Mouse (Mus musculus): ENCODE measurements at regions not wholly inside any gene's neighbourhood (a gene's known extent, or its start where the extent isn't known, plus 50 kb on each side); places are given as distances from the start of the nearest gene placed in this dataset.

- Histone ChIP-seq H3K36me3 (ENCODE audit: control insufficient read depth, insufficient read depth, low read length) (no peaks in the 10 kb centered on the region), H3K27me3 (ENCODE audit: control insufficient read depth, insufficient read depth, low read length) (no peaks in the 10 kb centered on the region), H3K4me3 (replicated peaks; ENCODE audit: low read length) (no peak overlapping the region), H3K9me3 (ENCODE audit: control insufficient read depth, low read length) (no peaks in the 10 kb centered on the region), H3K27ac (replicated peaks; ENCODE audit: low read depth, low read length) (no peak overlapping the region), H3K4me2 (replicated peaks; ENCODE audit: low read depth, low read length, severe bottlenecking) (no peak overlapping the region), H3K9ac (ENCODE audit: low read depth, low read length, severe bottlenecking) (no peak overlapping the region), H3K4me1 (ENCODE audit: control insufficient read depth, insufficient read depth, low read length) (no peaks in the 10 kb centered on the region)
- no peak for ATAC-seq (ENCODE audit: low FRiP score, low read depth)
- 57% methylated on average over 13 of the region's 13 CpGs for WGBS
- TF ChIP-seq POLR2A (IDR thresholded peaks at IDR 0.05; ENCODE audit: borderline replicate concordance, extremely low read depth, insufficient read depth, insufficient read length) = no peak
- no peak for DNase-seq (ENCODE audit: low spot score)
Measured at GRCm38 (mm10) chr13:29014827-29015604, 61.5 kb upstream of the Sox4 start.

- no peak overlapping the region for H3K4me3 ChIP-seq (replicated peaks; ENCODE audit: low read length)
- no peak for TF ChIP-seq POLR2A (IDR thresholded peaks at IDR 0.05; ENCODE audit: borderline replicate concordance, extremely low read depth, insufficient read depth, insufficient read length)
- no peak overlapping the region for H3K9ac ChIP-seq (ENCODE audit: low read depth, low read length, severe bottlenecking)
- H3K27me3 ChIP-seq (ENCODE audit: control insufficient read depth, insufficient read depth, low read length) = no peaks in the 10 kb centered on the region
- H3K9me3 ChIP-seq (ENCODE audit: control insufficient read depth, low read length) = no peaks in the 10 kb centered on the region
- no peaks in the 10 kb centered on the region for H3K36me3 ChIP-seq (ENCODE audit: control insufficient read depth, insufficient read depth, low read length)
- no peak overlapping the region for H3K4me2 ChIP-seq (replicated peaks; ENCODE audit: low read depth, low read length, severe bottlenecking)
- no peak overlapping the region for H3K27ac ChIP-seq (replicated peaks; ENCODE audit: low read depth, low read length)
- DNase-seq (ENCODE audit: low spot score) (no peak), ATAC-seq (ENCODE audit: low FRiP score, low read depth) (no peak)
- no peaks in the 10 kb centered on the region for H3K4me1 ChIP-seq (ENCODE audit: control insufficient read depth, insufficient read depth, low read length)
- WGBS = 70% methylated on average over 14 of the region's 15 CpGs
Measured at GRCm38 (mm10) chr13:29014066-29014826, 60.7 kb upstream of the Sox4 start.

- TF ChIP-seq POLR2A (IDR thresholded peaks at IDR 0.05; ENCODE audit: borderline replicate concordance, extremely low read depth, insufficient read depth, insufficient read length) = no peak
- H3K4me1 ChIP-seq (ENCODE audit: control insufficient read depth, insufficient read depth, low read length) = peaks cover 6% of the 10 kb centered on the region
- ATAC-seq (ENCODE audit: low FRiP score, low read depth) (peak; percentile 34; the same call in 1 of the 2 replicates), DNase-seq (ENCODE audit: low spot score) (peak; percentile 38)
- H3K27me3 ChIP-seq (ENCODE audit: control insufficient read depth, insufficient read depth, low read length) = no peaks in the 10 kb centered on the region
- no peak overlapping the region for H3K4me2 ChIP-seq (replicated peaks; ENCODE audit: low read depth, low read length, severe bottlenecking)
- no peak overlapping the region for H3K27ac ChIP-seq (replicated peaks; ENCODE audit: low read depth, low read length)
- H3K9ac ChIP-seq (ENCODE audit: low read depth, low read length, severe bottlenecking) = no peak overlapping the region
- no peaks in the 10 kb centered on the region for H3K9me3 ChIP-seq (ENCODE audit: control insufficient read depth, low read length)
- H3K36me3 ChIP-seq (ENCODE audit: control insufficient read depth, insufficient read depth, low read length) = no peaks in the 10 kb centered on the region
- no peak overlapping the region for H3K4me3 ChIP-seq (replicated peaks; ENCODE audit: low read length)
Measured at GRCm38 (mm10) chr13:29006467-29006866, 53.0 kb upstream of the Sox4 start.

Data from limb, embryonic 14.5 days (tissue).